Mouse (Mus musculus) hindbrain, postnatal 0 days (tissue): ENCODE measurements around the gene Prdx2. TPM values are rescaled to one million over a fixed set of nuclear protein-coding genes. Genes with fewer than 3 reads are reported as not detected.

Experiments
- ATAC-seq: fragments of 200-750 bp; cut with Nextera tagmentation; 2 replicates; pipeline ENCODE4 v1.8.0; 2017; ENCODE audit warnings: mild to moderate bottlenecking, moderate TSS enrichment, moderate library complexity
- DNase-seq: peaks from one replicate; pipeline ENCODE4 v3.0.0-alpha.2; 2015; ENCODE audit warnings: low spot score
- H3K27ac ChIP-seq: fragments of 300-500 bp; sonication (generic); 2 replicates; pipeline ENCODE4 v1.5.1; 2014; ENCODE audit warnings: mild to moderate bottlenecking
- H3K27me3 ChIP-seq: fragments of 300-500 bp; sonication (generic); 2 replicates; pipeline ENCODE4 v1.6.1; 2014; ENCODE audit warnings: low read length, mixed read lengths; ENCODE audit not compliant: insufficient read depth
- H3K36me3 ChIP-seq: fragments of 300-500 bp; sonication (generic); 2 replicates; pipeline ENCODE4 v1.6.1; 2014; ENCODE audit warnings: low read length, mixed read lengths; ENCODE audit not compliant: insufficient read depth
- H3K4me1 ChIP-seq: fragments of 300-500 bp; sonication (generic); 2 replicates; pipeline ENCODE4 v1.6.1; 2014; ENCODE audit warnings: antibody characterized with exemption, low read length, mixed read lengths; ENCODE audit not compliant: insufficient read depth
- H3K4me2 ChIP-seq: fragments of 300-500 bp; sonication (generic); 2 replicates; pipeline ENCODE4 v1.6.1; 2014; ENCODE audit warnings: low read depth, mild to moderate bottlenecking, low read length, moderate library complexity, mixed read lengths
- H3K4me3 ChIP-seq: fragments of 300-500 bp; sonication (generic); 2 replicates; pipeline ENCODE4 v1.5.1; 2014; ENCODE audit warnings: low read length
- H3K9ac ChIP-seq: fragments of 300-500 bp; sonication (generic); replicated peaks from 2 replicates; pipeline ENCODE4 v1.6.1; 2014; ENCODE audit warnings: mild to moderate bottlenecking, low read length, moderate library complexity, mixed read lengths
- H3K9me3 ChIP-seq: fragments of 300-500 bp; sonication (generic); 2 replicates; pipeline ENCODE4 v1.6.1; 2016; ENCODE audit warnings: low read length, mixed read lengths
- CTCF ChIP-seq: IDR thresholded peaks from 2 replicates; pipeline ENCODE4 v1.5.1; 2016; ENCODE audit warnings: antibody characterized with exemption, control low read depth, low read depth
- WGBS: fragments of 180-500 bp; shearing (Covaris S2); extraction: QIAGEN DNeasy Blood & Tissue Kit; methylation state at CpG from one replicate; pipeline ENCODE4 v1.1.7; 2014; 5-methylcytosine and 5-hydroxymethylcytosine counted together
- polyA plus RNA-seq: library from polyadenylated mRNA; unstranded; fragments of >200 nt; fragmentation: Nextera tagmentation; extraction: Ambion mirVana; gene quantifications from 2 replicates; pipeline ENCODE4 v1.2.1, GENCODE M21; 2015
- total RNA-seq: library from RNA; depleted of rRNA; stranded (reverse); fragments of >200 nt; gene quantifications from 2 replicates; pipeline ENCODE4 v1.2.3, GENCODE M21; 2014

The Prdx2 gene
- total and polyA plus RNA-seq, 2 experiments from 2014 or later, result 763 to 937 TPM

- no peaks in the 10 kb centered on the region for H3K9me3 ChIP-seq
- no peak for TF ChIP-seq CTCF
- no peak overlapping the region for H3K4me2 ChIP-seq
- peaks cover 22% of the 10 kb centered on the region for H3K4me1 ChIP-seq
- H3K36me3 ChIP-seq, result peaks cover 18% of the 10 kb centered on the region; the same call in 1 of the 2 replicates
- H3K9ac ChIP-seq, result no peak overlapping the region
- DNase-seq (no peak), ATAC-seq (no peak)
- H3K4me3 ChIP-seq, result no peak overlapping the region
- 86% methylated on average over 1 of the region's 1 CpGs for WGBS
- H3K27me3 ChIP-seq, result no peaks in the 10 kb centered on the region
- H3K27ac ChIP-seq, result no peak overlapping the region
Measured at GRCm38 (mm10) chr8:84973079-84973478, 3.7 kb downstream of the Prdx2 start.

GRCm38 (mm10) chr8:84973803-84974542 lies 4.6 kb downstream of the Prdx2 start:
- Histone ChIP-seq H3K36me3 (peaks cover 18% of the 10 kb centered on the region; the same call in 1 of the 2 replicates), H3K4me3 (no peak overlapping the region), H3K4me1 (peaks cover 22% of the 10 kb centered on the region), H3K9ac (no peak overlapping the region), H3K9me3 (no peaks in the 10 kb centered on the region), H3K27ac (no peak overlapping the region), H3K4me2 (no peak overlapping the region), H3K27me3 (no peaks in the 10 kb centered on the region)
- 58% methylated on average over 4 of the region's 4 CpGs for WGBS
- peak; percentile 85 for DNase-seq
- TF ChIP-seq CTCF, result peak; percentile 96
- peak; percentile 27; the same call in 1 of the 2 replicates for ATAC-seq

GRCm38 (mm10) chr8:84974543-84975142 lies 5.3 kb downstream of the Prdx2 start:
- DNase-seq (no peak), ATAC-seq (no peak)
- H3K27ac ChIP-seq, result no peak overlapping the region
- TF ChIP-seq CTCF, result no peak
- H3K4me1 ChIP-seq, result peaks cover 27% of the 10 kb centered on the region
- no peak overlapping the region for H3K9ac ChIP-seq
- H3K4me2 ChIP-seq, result no peak overlapping the region
- no peaks in the 10 kb centered on the region for H3K27me3 ChIP-seq
- no peak overlapping the region for H3K4me3 ChIP-seq
- H3K9me3 ChIP-seq, result no peaks in the 10 kb centered on the region
- peaks cover 18% of the 10 kb centered on the region; the same call in 1 of the 2 replicates for H3K36me3 ChIP-seq
- 83% methylated on average over 8 of the region's 8 CpGs for WGBS

- Histone ChIP-seq H3K36me3 (peaks cover 18% of the 10 kb centered on the region; the same call in 1 of the 2 replicates), H3K9me3 (no peaks in the 10 kb centered on the region), H3K9ac (no peak overlapping the region), H3K4me2 (peak overlapping the region; percentile 98), H3K27ac (no peak overlapping the region), H3K27me3 (no peaks in the 10 kb centered on the region), H3K4me1 (peaks cover 33% of the 10 kb centered on the region), H3K4me3 (peak overlapping the region; percentile 51; the same call in 1 of the 2 replicates)
- WGBS, result 31% methylated on average over 7 of the region's 7 CpGs
- no peak for ATAC-seq
- DNase-seq, result peak; percentile 76
- TF ChIP-seq CTCF, result peak; percentile 89
Measured at GRCm38 (mm10) chr8:84975434-84975833, 6.0 kb downstream of the Prdx2 start.

- peak; percentile 37 for TF ChIP-seq CTCF
- Histone ChIP-seq H3K27ac (peak overlapping the region; percentile 54), H3K27me3 (no peaks in the 10 kb centered on the region), H3K4me3 (peak overlapping the region; percentile 51), H3K9me3 (no peaks in the 10 kb centered on the region), H3K9ac (peak overlapping the region; percentile 67), H3K36me3 (peaks cover 14% of the 10 kb centered on the region; the same call in 1 of the 2 replicates), H3K4me2 (peak overlapping the region; percentile 98), H3K4me1 (peaks cover 34% of the 10 kb centered on the region)
- ATAC-seq (peak; percentile 84), DNase-seq (peak; percentile 96)
- WGBS, result under 1% methylated on average over 57 of the region's 61 CpGs
Measured at GRCm38 (mm10) chr8:84976031-84976762, 6.8 kb downstream of the Prdx2 start.

- Histone ChIP-seq H3K36me3 (peaks cover 8% of the 10 kb centered on the region; the same call in 1 of the 2 replicates), H3K9ac (peak overlapping the region; percentile 67), H3K4me1 (peaks cover 35% of the 10 kb centered on the region), H3K4me2 (peak overlapping the region; percentile 98), H3K9me3 (no peaks in the 10 kb centered on the region), H3K27me3 (no peaks in the 10 kb centered on the region), H3K27ac (no peak overlapping the region), H3K4me3 (peak overlapping the region; percentile 51)
- ATAC-seq, result no peak
- TF ChIP-seq CTCF, result no peak
- WGBS, result under 1% methylated on average over 24 of the region's 25 CpGs
- DNase-seq, result no peak
Measured at GRCm38 (mm10) chr8:84976763-84977434, 7.5 kb downstream of the Prdx2 start.
